Mouse (Mus musculus) inflammation-experienced regulatory T-cells, adult 6 months (primary cell): ENCODE results near the gene Ptger3. TPM values are rescaled to one million over a fixed set of nuclear protein-coding genes. Genes with fewer than 3 reads are reported as not detected.

ENCODE experiments used
- ATAC-seq: one replicate; pipeline ENCODE4 v1.8.0; 2017
- polyA plus RNA-seq, 3 experiments: library from polyadenylated mRNA; unstranded; fragments of 100-300 nt; shearing (Covaris generic); gene quantifications; one replicate each; pipeline ENCODE4 v1.2.1; 2017

Gene Ptger3
- polyA plus RNA-seq = not detected

DNA sequence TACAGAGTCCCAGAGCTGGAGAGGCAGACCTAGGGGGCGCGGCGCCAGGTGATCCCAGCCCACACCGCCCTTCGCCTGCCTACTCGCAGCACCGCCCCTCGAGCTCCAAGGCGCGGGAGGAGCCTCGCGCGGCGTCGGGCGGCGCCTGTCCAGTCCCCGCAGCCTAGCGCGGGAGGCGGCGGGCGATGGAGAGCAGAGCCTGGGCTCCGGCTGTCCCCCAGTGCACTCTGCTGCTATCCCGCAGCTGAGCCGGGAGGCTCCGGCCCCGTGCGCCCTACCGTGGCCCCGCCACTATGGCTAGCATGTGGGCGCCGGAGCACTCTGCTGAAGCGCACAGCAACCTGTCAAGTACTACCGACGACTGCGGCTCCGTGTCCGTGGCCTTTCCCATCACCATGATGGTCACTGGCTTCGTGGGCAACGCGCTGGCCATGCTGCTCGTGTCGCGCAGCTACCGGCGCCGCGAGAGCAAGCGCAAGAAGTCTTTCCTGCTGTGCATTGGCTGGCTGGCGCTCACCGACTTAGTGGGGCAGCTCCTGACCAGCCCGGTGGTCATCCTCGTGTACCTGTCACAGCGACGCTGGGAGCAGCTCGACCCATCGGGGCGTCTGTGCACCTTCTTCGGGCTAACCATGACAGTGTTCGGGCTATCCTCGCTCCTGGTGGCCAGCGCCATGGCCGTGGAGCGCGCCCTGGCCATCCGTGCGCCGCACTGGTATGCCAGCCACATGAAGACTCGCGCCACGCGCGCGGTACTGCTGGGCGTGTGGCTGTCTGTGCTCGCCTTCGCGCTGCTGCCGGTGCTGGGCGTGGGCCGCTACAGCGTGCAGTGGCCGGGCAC is at the start of gene Ptger3:
Gene Ptger3, plus strand, starts transcription at position 168 of the 841 bp plus-strand sequence.
- peak; percentile 27 for ATAC-seq

- no peak for ATAC-seq
Observed at GRCm38 (mm10) chr3:157517992-157518391, 48.7 kb upstream of the Ptger3 start.

GRCm38 (mm10) chr3:157520433-157520832 is 46.3 kb upstream of the Ptger3 start:
- ATAC-seq = no peak

GRCm38 (mm10) chr3:157523834-157524233 is 42.9 kb upstream of the Ptger3 start:
- no peak for ATAC-seq

- ATAC-seq = no peak
Observed at GRCm38 (mm10) chr3:157531585-157531984, 35.1 kb upstream of the Ptger3 start.

DNA sequence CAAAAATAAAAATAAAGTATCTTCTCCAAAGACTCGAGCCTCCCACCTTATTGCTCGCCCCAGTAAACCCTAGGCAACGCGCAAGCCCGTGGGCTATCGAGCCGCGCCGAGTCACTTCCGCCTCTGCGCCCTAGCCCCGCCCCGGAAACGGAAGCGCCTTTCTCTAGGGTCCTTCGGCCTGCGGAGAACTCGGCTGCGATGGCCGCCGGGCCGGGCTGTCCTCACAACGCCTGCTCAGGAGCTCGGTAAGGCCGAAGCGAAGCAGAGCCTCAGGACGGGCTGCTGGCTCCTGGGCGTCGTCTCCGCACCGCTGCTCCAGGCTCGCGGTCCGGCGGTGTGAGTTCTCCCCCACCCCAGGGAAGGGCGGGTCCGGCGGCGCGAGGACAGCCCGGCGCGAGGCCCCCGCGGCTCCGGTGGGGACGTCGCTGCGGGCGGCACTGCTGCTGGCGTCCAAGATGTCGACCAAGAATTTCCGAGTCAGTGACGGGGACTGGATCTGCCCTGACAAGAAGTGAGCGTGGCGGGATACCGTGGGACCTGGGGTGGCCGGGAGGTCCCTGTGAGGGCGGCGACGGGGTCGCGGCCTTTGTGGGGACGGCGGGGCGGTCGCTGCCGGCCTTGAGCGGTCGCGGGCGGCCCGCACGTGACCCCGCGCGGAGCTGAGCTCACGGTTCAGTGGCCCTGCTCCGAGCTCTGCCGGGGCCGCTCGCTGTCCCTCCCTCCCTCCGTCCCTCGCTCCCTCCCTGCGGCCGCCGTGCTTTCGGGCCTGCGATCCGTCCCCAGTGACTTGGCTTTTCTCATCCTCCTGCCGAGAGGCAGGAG is 32.5 kb upstream of the Ptger3 start, which contains the start of gene Zranb2:
Gene Zranb2, plus strand, starts transcription at position 197 of the 822 bp plus-strand sequence.
- peak; percentile 91 for ATAC-seq

DNA sequence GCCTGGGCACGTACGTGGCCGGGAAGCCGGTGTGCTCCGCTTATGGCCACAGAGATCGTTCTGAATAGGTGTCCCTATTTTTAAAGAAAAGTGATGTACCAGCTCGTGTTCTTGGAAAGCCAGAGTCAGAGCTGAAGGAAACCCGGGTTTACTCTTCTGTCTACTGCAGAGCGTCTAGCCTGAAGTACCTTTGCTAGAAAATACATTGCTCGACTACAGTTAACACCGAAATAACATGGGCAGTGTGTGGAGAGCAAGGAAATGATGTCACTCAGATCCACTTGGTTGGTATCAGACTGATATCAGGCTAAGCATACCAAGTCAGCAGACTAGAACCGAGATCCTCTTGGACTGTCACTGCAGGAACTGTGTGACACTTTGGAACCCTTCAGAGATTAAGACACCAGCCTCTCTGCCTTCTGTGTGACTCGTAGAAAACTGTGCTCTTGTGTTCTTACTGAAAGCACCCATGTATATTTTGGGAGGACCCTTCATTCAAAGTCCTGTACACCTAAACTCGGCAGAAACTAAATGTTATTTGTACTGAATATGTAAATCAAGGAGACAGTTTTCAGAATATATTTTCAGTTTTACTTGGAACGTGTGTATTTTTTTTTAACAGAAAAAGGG is 31.8 kb upstream of the Ptger3 start:
- peak; percentile 16 for ATAC-seq

GRCm38 (mm10) chr3:157549323-157549722 is 17.4 kb upstream of the Ptger3 start:
- no peak for ATAC-seq

GRCm38 (mm10) chr3:157549758-157550600 is 16.7 kb upstream of the Ptger3 start:
- no peak for ATAC-seq

- peak; percentile 52 for ATAC-seq
Observed at GRCm38 (mm10) chr3:157565196-157565595, 1.5 kb upstream of the Ptger3 start.

- ATAC-seq = no peak
Observed at GRCm38 (mm10) chr3:157567566-157568132, 957 bp downstream of the Ptger3 start.

GRCm38 (mm10) chr3:157572011-157572410 is 5.3 kb downstream of the Ptger3 start:
- peak; percentile 92 for ATAC-seq

- no peak for ATAC-seq
Observed at GRCm38 (mm10) chr3:157575441-157576342, 9.0 kb downstream of the Ptger3 start.

GRCm38 (mm10) chr3:157576343-157576722 is 9.6 kb downstream of the Ptger3 start:
- ATAC-seq = no peak

DNA sequence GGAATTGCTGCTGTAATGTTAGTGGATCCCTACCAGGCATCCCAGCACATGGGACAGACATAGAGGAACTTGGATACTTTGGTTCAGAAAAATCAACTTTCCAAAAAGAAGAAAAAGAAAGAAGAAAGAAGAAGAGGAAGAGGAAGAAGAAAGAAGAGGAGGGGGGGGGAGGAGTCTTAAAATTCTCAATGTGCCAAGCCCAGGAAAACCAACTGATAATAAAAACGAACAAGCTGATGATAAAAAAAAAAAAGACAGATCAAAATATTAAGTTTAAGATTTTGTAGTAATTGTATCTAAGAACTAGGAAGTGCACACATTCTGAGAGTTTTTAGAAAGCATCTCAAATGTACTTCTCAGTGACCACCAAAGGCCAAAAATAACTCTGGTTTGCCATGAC is 10.2 kb downstream of the Ptger3 start:
- ATAC-seq = no peak

DNA sequence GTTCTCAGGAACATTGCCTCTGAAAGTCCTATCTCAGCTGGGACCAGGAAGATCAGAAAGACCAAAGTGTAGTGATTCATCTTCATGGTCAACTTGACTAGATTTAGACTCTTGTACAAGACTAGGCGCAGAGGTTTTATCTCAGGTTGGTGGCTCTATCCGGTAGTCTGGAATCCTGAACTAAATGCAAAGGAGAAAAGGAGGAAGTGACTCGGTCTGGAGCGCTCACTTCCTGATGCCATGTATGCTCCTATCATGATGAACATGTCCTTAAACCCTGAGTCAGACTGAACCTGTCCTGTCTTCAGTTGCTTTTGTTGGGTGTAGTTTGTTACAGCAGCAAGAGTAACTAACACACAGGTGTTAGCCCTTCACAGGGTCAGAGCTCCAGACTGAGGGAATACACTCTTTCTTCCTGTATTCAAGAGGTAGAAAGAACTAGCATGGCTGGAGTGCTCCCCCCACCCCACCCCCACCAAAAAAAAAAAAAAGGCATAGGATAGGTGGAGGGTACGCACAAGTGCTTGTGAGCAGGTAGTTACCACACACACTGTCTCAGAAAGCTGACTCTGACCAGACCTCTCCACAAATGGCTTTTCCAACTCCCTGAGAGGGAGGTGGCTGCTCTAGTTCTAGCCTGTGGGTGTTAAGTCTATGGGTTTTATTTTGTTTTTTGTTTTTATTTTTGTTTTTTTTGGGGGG is 11.9 kb downstream of the Ptger3 start:
- ATAC-seq = no peak

DNA sequence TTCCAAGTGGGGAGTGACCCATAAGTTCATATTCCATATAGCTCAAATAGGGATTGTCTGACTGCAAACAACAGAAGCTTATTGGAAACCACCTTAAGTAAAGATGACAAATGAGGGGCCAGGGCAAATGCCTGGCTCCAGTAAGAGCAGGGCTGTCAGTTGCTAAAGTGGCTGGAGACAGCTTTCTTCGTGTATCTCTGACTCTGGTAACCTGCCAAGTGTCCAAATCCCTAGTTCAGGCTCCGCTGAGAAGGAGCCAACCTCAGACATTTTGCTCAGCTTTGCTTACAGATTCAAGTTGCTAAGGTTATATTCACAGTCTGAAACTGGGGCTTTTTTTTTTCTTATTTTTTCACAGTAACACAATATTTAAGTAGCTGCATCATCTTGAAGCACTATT is 12.7 kb downstream of the Ptger3 start:
- no peak for ATAC-seq

DNA sequence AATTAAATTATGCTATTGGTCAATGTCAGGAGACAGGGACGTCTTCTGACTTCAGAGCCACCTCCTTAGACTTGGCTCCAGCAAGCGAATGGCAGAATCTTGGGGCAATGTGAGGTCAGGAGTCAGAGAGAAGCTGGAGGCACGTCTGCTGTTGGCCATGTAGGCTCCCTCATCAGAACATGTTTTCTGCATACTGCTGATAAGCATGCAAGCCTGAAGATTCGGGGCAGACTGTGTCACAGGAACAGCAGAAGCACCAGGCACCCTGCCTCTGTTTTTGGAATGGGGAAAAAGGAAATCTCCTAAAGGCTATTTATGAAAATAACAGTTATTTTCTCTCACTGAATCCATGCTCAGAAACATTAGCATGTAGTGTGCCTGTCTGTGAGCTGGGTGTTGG is 13.6 kb downstream of the Ptger3 start:
- no peak for ATAC-seq

GRCm38 (mm10) chr3:157581755-157582154 is 15.1 kb downstream of the Ptger3 start:
- ATAC-seq = no peak
